ENCODE assay signal across 18 mouse cellular contexts in genomic region chr10:28668261-28668660, GRCm38 (mm10). TPM values are rescaled to one million over a fixed set of nuclear protein-coding genes. Genes with fewer than 3 reads are reported as not detected.
DNase-seq lines count a peak whose midpoint lies in the region; ATAC-seq lines count a peak whose summit lies in the region.
"Had no signal": no experiment of that assay in that cellular context is flagged by ENCODE, and none has a peak within 500 bp of the region (broad histone marks: within the 10 kb centered on the region; RNA-seq: fewer than 3 reads in every experiment).

Gene Themis (plus strand): TSS chr10:28668360.

- peak; percentile 26 for DNase-seq in lung, postnatal 25 days (ENCODE audit: low spot score)
- no peak for DNase-seq in lung, postnatal 10 days
- peak; percentile 3 to 14 for DNase-seq in spleen, adult 18-20 months
- peak; percentile 78 for DNase-seq in thymus, postnatal 4 days
- no peak for DNase-seq in frontal cortex, postnatal 10 days (ENCODE audit: low spot score in 2 of 2)
- DNase-seq in right cerebral cortex, adult 18-20 months = no peak
- no peak for DNase-seq in adrenal gland, postnatal 10 days
- DNase-seq: cerebellum, postnatal 25 days; gastrocnemius, postnatal 36 days; liver, postnatal 0 days; retina, postnatal 1 day had no signal

- peak; percentile 82 for ATAC-seq in activated CD4-positive, CD25-positive, alpha-beta regulatory T cell, adult 4 months
- ATAC-seq: forebrain, embryonic 16.5 days; liver, postnatal 0 days had no signal

RNA-seq across cellular contexts. Expression of gene Themis, which starts in this region (rescaled TPM):
- polyA plus RNA-seq in activated CD4-positive, CD25-positive, alpha-beta regulatory T cell, adult 4 months (2017; shearing (Covaris generic)) = 10 to 100 TPM; 52.2 to 55.4 TPM
- total RNA-seq in adrenal gland, postnatal 10 days (2021) = 1 to 10 TPM in 1 of 2 experiments, under 1 TPM in 1; 0.69 to 1.1 TPM
- total RNA-seq: layer of hippocampus, postnatal 14 days had no signal
- polyA plus RNA-seq: forebrain, embryonic 16.5 days; G1E; intestine, embryonic 14.5 days; kidney, postnatal 0 days; limb, embryonic 12.5 days; liver, postnatal 0 days had no signal

Comparison
In these comparisons a context has a peak if more than half of its experiments do, and no peak if none do; other contexts are left out.
1. DNase-seq: peak in lung, postnatal 25 days (single experiment), spleen, adult 18-20 months (2 of 2) and thymus, postnatal 4 days (single experiment); none in lung, postnatal 10 days (single experiment), frontal cortex, postnatal 10 days (0 of 2), right cerebral cortex, adult 18-20 months (single experiment) and adrenal gland, postnatal 10 days (single experiment).